Mouse (Mus musculus) C2C12 (cell line): ENCODE measurements around the gene Gm9837.

Experiments
- CTCF ChIP-seq: IDR thresholded peaks from one replicate; pipeline ENCODE4 v1.5.1; 2011; ENCODE audit not compliant: control insufficient read depth, insufficient read depth, insufficient read length
- FOSL1 ChIP-seq: IDR thresholded peaks from one replicate; pipeline ENCODE4 v1.8.0; 2011; ENCODE audit warnings: mild to moderate bottlenecking, low read length; ENCODE audit not compliant: poor library complexity, insufficient read depth, severe bottlenecking
- USF1 ChIP-seq: IDR thresholded peaks from one replicate; pipeline ENCODE4 v1.6.1; 2011; ENCODE audit warnings: low read depth, mild to moderate bottlenecking, control low read depth, moderate library complexity

DNA sequence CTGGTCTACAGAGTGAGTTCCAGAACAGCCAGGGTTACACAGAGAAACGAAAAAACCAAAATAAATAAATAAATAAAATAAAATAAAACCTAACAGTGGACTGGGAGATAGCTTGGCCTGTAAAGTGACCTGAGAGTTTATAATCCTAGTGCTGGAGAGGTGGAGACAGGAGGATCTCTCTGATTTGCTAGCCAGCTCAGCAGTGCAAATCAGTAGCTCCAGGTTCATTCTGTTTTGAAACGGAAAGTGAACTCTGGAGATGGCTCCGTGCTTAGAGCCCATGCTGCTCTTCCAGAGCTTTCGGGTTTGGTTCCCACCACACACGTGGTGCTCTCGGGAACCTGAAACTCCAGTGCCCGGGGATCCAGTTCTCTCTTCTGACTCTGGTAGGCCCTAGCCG is 22.3 kb downstream of the Gm9837 start:
- TF ChIP-seq CTCF (no peak), USF1 (no peak), FOSL1 (no peak)
